Mouse (Mus musculus) cerebellum, adult 2 months (tissue): ENCODE results near the gene Pias3.

ENCODE experiments used
- CTCF ChIP-seq: fragments of 200-500 bp; IDR thresholded peaks from 2 replicates; pipeline ENCODE4 v1.5.1; 2011; ENCODE audit warnings: low read depth, mild to moderate bottlenecking, control low read depth, low read length, moderate library complexity, borderline replicate concordance; ENCODE audit not compliant: insufficient read depth
- POLR2A ChIP-seq: fragments of 200-500 bp; IDR thresholded peaks from 2 replicates; pipeline ENCODE4 v1.6.1; 2011; ENCODE audit warnings: low read length, control low read depth, borderline replicate concordance; ENCODE audit not compliant: insufficient read depth

GRCm38 (mm10) chr3:96671519-96671918 is 24.7 kb upstream of the Pias3 start:
- TF ChIP-seq CTCF, result no peak
- no peak for TF ChIP-seq POLR2A
